Mouse (Mus musculus) heart, postnatal 0 days (tissue): ENCODE data around the gene Slc6a15.

Experiments
- CTCF ChIP-seq: IDR thresholded peaks from 2 replicates; pipeline ENCODE4 v1.5.1; 2016; ENCODE audit warnings: antibody characterized with exemption, control low read depth, low read depth
- EP300 ChIP-seq: IDR thresholded peaks from 2 replicates; pipeline ENCODE4 v1.6.1; 2016; ENCODE audit warnings: antibody characterized with exemption, low read depth

GRCm38 (mm10) chr10:103369081-103369420, 1.5 kb downstream of the Slc6a15 start:
- TF ChIP-seq EP300 (no peak), CTCF (no peak)
